Mouse (Mus musculus): ENCODE measurements at regions not wholly inside any gene's neighbourhood (a gene's known extent, or its start where the extent isn't known, plus 50 kb on each side); places are given as distances from the start of the nearest gene placed in this dataset.

- DNase-seq (ENCODE audit: low read depth, low spot score) = no peak
- no peaks in the 10 kb centered on the region for H3K36me3 ChIP-seq (ENCODE audit: control insufficient read depth, insufficient read depth, low read length, poor library complexity, severe bottlenecking)
- no peaks in the 10 kb centered on the region for H3K27me3 ChIP-seq (ENCODE audit: control insufficient read depth, insufficient read depth, low read length, poor library complexity, severe bottlenecking)
These were observed 575.5 kb downstream of the Psat1 start for GRCm38 (mm10) chr19:15371682-15372081.

DNA sequence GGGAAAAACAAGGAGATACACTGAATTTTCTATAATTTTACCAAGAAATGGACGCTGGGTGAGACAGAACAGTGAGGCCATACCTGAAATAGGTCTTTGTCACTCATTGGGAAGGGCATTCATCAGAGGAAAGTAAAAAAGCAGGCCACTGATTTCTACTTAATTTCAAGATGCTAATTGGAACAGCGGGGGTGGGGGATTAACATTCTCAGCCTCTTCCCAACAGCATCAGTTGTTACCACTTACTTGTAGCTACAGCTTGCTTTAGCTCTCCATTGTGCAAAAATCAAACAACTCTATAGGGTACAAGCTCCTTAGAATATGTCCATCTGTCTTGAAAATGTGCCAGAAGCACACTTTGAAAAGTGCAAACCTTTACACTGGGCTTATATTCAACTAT, 580.2 kb downstream of the Psat1 start:
- no peak for DNase-seq (ENCODE audit: low read depth, low spot score)
- H3K27me3 ChIP-seq (ENCODE audit: control insufficient read depth, insufficient read depth, low read length, poor library complexity, severe bottlenecking) = no peaks in the 10 kb centered on the region
- H3K36me3 ChIP-seq (ENCODE audit: control insufficient read depth, insufficient read depth, low read length, poor library complexity, severe bottlenecking) = no peaks in the 10 kb centered on the region

DNA sequence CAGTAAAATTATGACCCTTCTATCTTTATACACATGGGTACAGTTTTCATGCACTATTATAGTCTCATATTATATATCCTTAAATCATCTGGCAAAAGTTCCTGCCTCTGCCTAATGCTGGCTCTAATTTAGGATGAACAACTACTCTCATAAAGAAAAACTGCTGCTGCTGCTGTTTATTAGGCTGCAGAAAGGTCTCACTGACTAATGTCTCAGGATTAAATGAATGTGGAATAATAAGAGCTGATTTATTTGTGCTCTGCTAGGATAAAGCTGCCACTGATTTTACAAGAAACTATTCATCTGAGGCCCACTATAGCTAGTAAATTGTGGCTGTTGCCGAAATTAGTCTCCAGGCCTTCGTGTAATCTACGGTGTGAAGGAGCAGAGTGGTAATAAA, 590.0 kb downstream of the Psat1 start:
- no peak for DNase-seq (ENCODE audit: low read depth, low spot score)
- H3K36me3 ChIP-seq (ENCODE audit: control insufficient read depth, insufficient read depth, low read length, poor library complexity, severe bottlenecking) = no peaks in the 10 kb centered on the region
- no peaks in the 10 kb centered on the region for H3K27me3 ChIP-seq (ENCODE audit: control insufficient read depth, insufficient read depth, low read length, poor library complexity, severe bottlenecking)

DNA sequence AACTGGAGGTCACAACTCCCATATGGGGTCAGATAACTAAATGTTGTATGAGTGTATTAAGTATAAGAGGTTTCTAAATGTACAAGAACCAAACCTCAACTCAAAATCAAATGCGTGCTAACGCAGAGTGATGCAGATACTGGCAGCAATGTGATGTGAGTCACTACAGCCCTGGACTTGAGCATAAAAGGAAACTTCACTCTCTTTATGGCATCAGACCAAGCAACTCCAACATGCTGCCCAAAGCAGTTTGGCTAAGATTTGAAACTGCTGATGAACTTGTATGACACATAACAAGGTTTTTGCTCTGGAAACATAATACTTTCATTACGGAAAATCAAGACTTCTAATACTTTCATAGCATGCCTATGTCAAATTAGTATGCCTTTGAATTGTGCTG, 598.8 kb downstream of the Psat1 start:
- Histone ChIP-seq H3K27me3 (ENCODE audit: control insufficient read depth, insufficient read depth, low read length, poor library complexity, severe bottlenecking) (no peaks in the 10 kb centered on the region; the same call in 1 of the 2 replicates), H3K36me3 (ENCODE audit: control insufficient read depth, insufficient read depth, low read length, poor library complexity, severe bottlenecking) (no peaks in the 10 kb centered on the region)
- DNase-seq (ENCODE audit: low read depth, low spot score) = no peak

DNA sequence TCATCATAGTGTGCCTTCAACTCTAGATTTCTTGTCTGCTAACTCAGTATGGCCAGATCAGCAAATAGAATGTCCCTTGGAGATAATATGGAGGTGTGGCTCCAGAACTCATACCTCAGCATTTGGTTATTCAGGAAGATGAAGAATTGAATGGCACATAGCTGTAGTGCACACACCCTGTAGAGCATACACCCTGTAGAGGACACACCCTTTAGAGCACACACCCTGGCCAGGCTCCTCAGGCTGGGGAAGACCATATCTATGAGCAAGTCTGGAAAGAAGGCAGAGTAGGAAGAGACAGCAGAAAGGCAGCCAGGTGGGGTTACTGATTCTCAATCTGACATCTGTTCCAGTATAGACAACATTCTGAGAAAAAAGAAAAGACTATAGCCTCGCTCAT, 604.9 kb downstream of the Psat1 start:
- no peak for DNase-seq (ENCODE audit: low read depth, low spot score)
- Histone ChIP-seq H3K27me3 (ENCODE audit: control insufficient read depth, insufficient read depth, low read length, poor library complexity, severe bottlenecking) (no peaks in the 10 kb centered on the region), H3K36me3 (ENCODE audit: control insufficient read depth, insufficient read depth, low read length, poor library complexity, severe bottlenecking) (no peaks in the 10 kb centered on the region)

DNA sequence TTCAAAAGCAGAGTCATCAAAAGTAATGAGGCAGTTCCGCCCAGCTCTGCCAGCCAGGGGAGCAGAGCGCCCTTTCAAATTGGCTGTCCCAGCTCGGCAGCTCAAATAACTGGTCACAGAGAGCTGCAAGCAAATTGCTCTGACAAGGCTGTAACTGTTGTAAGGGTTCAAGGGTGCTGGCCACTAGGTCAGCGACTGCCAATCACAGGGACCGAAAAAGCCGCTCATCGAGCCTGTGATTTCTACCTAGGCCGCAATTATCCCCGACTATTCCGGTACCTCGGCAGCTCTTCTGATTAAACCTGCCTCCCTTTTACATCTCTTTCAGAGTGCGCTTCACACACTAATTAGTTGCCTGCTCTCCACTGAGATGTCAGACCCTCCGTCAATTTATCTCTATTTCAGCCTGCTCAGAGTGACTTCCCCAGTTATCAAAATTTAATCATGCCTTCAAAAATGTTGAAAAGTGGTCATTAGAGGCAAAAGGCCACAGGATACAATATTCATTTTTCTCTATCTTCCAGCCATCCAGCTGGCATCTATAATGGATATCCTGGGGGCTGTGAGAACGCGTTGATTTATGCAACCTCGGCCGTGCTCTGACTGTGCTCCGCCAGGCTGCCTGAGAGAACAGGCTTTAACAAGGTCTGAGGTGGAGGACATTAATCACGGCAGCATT, 606.7 kb downstream of the Psat1 start:
- DNase-seq (ENCODE audit: low read depth, low spot score) = no peak
- no peaks in the 10 kb centered on the region for H3K36me3 ChIP-seq (ENCODE audit: control insufficient read depth, insufficient read depth, low read length, poor library complexity, severe bottlenecking)
- H3K27me3 ChIP-seq (ENCODE audit: control insufficient read depth, insufficient read depth, low read length, poor library complexity, severe bottlenecking) = no peaks in the 10 kb centered on the region

DNA sequence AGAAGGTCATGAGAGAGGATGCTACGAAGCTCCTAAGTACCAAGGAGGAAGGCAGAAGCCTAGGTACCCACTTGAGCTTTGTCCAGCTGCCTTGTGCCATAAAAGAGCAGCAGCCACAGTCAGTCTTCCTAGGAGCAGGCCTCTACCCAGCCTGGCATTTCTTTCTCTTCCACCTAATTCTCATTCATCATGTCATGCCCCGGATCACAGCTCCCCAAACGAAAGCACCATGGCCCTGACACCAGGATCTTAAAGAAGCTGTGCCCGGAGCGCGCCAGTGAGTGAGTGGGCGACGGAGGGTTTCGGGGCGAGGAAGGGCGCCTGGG, 607.2 kb downstream of the Psat1 start:
- DNase-seq (ENCODE audit: low read depth, low spot score) = no peak
- no peaks in the 10 kb centered on the region for H3K27me3 ChIP-seq (ENCODE audit: control insufficient read depth, insufficient read depth, low read length, poor library complexity, severe bottlenecking)
- H3K36me3 ChIP-seq (ENCODE audit: control insufficient read depth, insufficient read depth, low read length, poor library complexity, severe bottlenecking) = no peaks in the 10 kb centered on the region

DNA sequence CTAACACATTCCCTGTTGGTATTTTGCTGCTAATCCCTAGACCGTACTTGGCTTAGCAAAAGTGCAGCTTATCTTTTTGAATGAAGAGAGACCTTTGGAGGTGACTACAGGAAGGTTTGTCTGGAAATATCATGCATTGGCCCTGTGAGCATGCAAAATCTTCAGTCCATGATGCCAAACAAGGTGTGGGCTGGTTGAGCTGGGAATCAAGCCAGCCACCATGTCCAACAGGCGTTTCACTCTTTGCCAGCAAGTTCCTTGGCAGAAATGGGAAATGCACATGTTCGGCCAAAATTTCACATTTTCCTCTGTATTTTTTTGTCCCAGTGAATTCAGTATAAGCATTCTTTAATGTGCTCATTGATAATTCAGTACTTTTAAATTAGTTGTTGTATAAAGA, 617.0 kb downstream of the Psat1 start:
- H3K27me3 ChIP-seq (ENCODE audit: control insufficient read depth, insufficient read depth, low read length, poor library complexity, severe bottlenecking) = no peaks in the 10 kb centered on the region
- DNase-seq (ENCODE audit: low read depth, low spot score) = no peak

GRCm38 (mm10) chr19:15299474-15299873, 647.7 kb downstream of the Psat1 start:
- no peaks in the 10 kb centered on the region for H3K36me3 ChIP-seq (ENCODE audit: control insufficient read depth, insufficient read depth, low read length, poor library complexity, severe bottlenecking)
- H3K27me3 ChIP-seq (ENCODE audit: control insufficient read depth, insufficient read depth, low read length, poor library complexity, severe bottlenecking) = no peaks in the 10 kb centered on the region
- no peak for DNase-seq (ENCODE audit: low read depth, low spot score)

More for the DNA sequence above, 617.0 kb downstream of the Psat1 start:
- no peaks in the 10 kb centered on the region for H3K36me3 ChIP-seq (ENCODE audit: control insufficient read depth, insufficient read depth, low read length, poor library complexity, severe bottlenecking)

DNA sequence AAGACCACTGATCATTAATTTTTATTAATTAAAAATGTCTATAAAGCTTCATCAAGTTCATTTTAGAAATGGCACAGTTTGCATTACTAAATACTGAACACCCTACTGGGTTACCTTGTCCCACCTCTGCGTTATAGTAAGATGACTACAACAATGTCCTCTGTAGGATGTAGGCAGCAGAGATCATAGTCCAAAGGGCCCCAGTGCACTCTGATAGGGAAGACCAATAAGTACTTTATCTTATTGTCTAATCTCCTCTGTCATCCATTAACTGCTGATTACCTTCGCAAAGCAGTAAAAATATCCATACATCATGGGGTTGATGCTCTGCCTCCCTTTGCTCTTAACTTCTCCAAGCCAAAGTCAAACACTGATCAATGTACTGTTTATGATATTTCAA, 662.1 kb downstream of the Psat1 start:
- no peak for DNase-seq (ENCODE audit: low read depth, low spot score)
- H3K36me3 ChIP-seq (ENCODE audit: control insufficient read depth, insufficient read depth, low read length, poor library complexity, severe bottlenecking) = no peaks in the 10 kb centered on the region
- no peaks in the 10 kb centered on the region for H3K27me3 ChIP-seq (ENCODE audit: control insufficient read depth, insufficient read depth, low read length, poor library complexity, severe bottlenecking)

DNA sequence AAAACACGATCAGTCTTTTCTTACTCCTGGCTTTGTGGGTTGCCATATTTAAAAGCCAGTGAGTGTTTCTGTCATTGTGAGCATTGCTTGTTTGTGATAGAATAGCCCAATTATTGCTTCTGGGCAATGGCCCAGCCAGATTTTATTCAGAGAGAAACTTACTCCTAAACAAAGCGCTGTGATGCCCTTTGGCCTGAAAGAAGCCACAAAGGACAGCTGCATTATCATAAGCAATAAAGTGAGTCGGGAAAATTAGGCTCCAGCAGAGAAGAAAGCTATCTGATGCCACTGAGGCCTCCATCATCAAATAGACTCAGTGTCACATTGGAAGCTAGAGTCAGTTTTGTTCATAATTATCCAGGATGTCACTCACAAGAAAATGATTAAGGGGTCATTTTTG, 644.9 kb upstream of the Tle4 start:
- no peak for DNase-seq (ENCODE audit: low read depth, low spot score)
- no peaks in the 10 kb centered on the region for H3K36me3 ChIP-seq (ENCODE audit: control insufficient read depth, insufficient read depth, low read length, poor library complexity, severe bottlenecking)
- no peaks in the 10 kb centered on the region for H3K27me3 ChIP-seq (ENCODE audit: control insufficient read depth, insufficient read depth, low read length, poor library complexity, severe bottlenecking)

DNA sequence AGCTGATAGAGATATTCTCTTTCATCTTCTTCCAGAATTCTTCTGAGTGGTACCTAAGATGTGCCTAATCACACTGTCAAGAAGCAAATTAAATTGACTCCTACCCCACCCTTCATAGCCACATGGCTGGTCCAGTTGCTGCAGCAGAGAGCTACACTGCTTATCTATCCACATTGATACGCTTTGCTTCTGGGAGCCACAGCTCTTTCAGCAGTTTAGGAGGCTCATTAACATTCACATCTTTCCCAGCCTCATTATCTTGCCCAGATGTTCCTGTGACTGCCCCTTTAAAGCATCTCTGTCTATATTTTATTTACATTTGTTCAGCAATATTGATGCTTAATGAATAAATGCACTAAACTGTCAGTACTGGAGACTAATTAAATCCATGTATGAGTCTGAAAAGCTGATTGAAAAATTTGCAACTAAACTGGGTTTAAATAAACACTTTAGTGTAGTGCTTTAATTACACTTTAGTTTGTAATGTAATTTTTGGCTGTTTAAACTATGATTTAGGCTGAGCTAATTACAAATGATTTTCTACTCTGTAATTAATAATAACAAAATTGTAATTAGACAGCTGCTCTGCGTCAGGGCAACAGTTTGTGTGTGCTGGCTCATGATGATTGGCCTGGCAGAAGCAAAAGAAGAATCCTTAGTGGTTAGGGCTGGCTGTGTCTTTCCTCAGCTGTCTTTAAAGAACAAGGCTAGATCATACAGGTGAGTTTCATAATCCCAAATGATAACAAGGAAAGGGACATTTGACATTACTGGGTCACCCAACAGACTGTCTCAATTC, 632.5 kb upstream of the Tle4 start:
- no peaks in the 10 kb centered on the region for H3K27me3 ChIP-seq (ENCODE audit: control insufficient read depth, insufficient read depth, low read length, poor library complexity, severe bottlenecking)
- DNase-seq (ENCODE audit: low read depth, low spot score) = no peak
- no peaks in the 10 kb centered on the region for H3K36me3 ChIP-seq (ENCODE audit: control insufficient read depth, insufficient read depth, low read length, poor library complexity, severe bottlenecking)

- no peak for DNase-seq (ENCODE audit: low read depth, low spot score)
- Histone ChIP-seq H3K36me3 (ENCODE audit: control insufficient read depth, insufficient read depth, low read length, poor library complexity, severe bottlenecking) (no peaks in the 10 kb centered on the region), H3K27me3 (ENCODE audit: control insufficient read depth, insufficient read depth, low read length, poor library complexity, severe bottlenecking) (no peaks in the 10 kb centered on the region; the same call in 1 of the 2 replicates)
These were observed 619.5 kb upstream of the Tle4 start for GRCm38 (mm10) chr19:15217387-15217786.

DNA sequence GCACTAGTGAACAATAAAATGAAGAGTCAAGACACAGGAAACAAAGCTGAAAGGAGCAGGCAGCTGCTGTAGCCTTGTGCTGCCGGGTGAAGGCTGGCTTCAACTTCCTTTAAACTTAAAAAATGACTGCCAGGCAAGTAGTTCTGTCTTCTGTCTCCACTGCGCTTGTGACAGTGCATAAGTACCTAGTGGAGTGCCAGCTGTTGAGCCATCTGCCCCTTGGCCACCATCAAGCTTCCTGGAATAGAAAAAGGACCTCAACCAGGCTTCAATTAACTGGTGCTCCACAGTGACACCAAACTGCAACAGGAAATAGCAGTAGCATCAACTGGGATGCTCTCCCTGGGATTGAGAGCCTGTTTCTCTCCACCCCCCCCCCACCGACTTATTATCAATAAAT, 616.8 kb upstream of the Tle4 start:
- DNase-seq (ENCODE audit: low read depth, low spot score) = no peak
- H3K27me3 ChIP-seq (ENCODE audit: control insufficient read depth, insufficient read depth, low read length, poor library complexity, severe bottlenecking) = no peaks in the 10 kb centered on the region

DNA sequence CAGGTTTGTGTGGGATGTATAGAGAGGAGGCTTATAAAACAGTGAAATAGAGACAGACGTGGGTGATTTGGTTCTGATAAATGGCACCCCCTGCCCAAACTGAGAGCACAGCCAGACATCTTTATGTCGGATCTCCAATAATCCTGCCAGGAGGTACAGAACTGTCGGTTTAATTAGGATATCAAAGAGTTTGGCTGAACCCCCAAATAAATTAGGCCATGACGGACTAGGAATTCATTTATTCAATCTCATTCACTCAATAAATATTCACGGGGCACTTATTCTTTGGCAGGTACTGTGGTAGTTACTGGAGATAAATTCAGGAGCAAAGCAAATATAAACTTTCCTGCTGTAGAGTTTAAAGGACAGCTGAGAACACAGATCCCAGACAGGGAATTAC, 615.0 kb upstream of the Tle4 start:
- Histone ChIP-seq H3K36me3 (ENCODE audit: control insufficient read depth, insufficient read depth, low read length, poor library complexity, severe bottlenecking) (no peaks in the 10 kb centered on the region), H3K27me3 (ENCODE audit: control insufficient read depth, insufficient read depth, low read length, poor library complexity, severe bottlenecking) (no peaks in the 10 kb centered on the region)
- no peak for DNase-seq (ENCODE audit: low read depth, low spot score)

More for the DNA sequence above, 616.8 kb upstream of the Tle4 start:
- no peaks in the 10 kb centered on the region for H3K36me3 ChIP-seq (ENCODE audit: control insufficient read depth, insufficient read depth, low read length, poor library complexity, severe bottlenecking)
